Mouse (Mus musculus) MEL (cell line): ENCODE results near the gene Strn. TPM values are rescaled to one million over a fixed set of nuclear protein-coding genes. Genes with fewer than 3 reads are reported as not detected.

Source experiments
- DNase-seq: peaks from one replicate; pipeline ENCODE4 v3.0.0; 2011; ENCODE audit warnings: low read depth, low spot score
- H3K27ac ChIP-seq: 2 replicates; pipeline ENCODE4 v1.5.1; 2012; ENCODE audit warnings: low read depth, mild to moderate bottlenecking, control low read depth, low read length, moderate library complexity; ENCODE audit not compliant: control insufficient read depth
- H3K27me3 ChIP-seq, 2 experiments: fragments of 150-350 bp in 1 of 2; sonication (generic) in 1 of 2; 2 replicates each; pipeline ENCODE4 v1.6.1; 2012; ENCODE audit warnings: low read length in 2 of 2, mild to moderate bottlenecking in 2 of 2, improper control_type of control experiment in 1 of 2, moderate library complexity in 1 of 2; ENCODE audit not compliant: insufficient read depth in 2 of 2, control insufficient read depth in 1 of 2
- H3K36me3 ChIP-seq, 2 experiments: 2 replicates each; pipeline ENCODE4 v1.6.1; 2012 to 2014; ENCODE audit warnings: low read length in 2 of 2, improper control_type of control experiment in 1 of 2, inconsistent platforms in 1 of 2, mild to moderate bottlenecking in 1 of 2; ENCODE audit not compliant: insufficient read depth in 2 of 2, control insufficient read depth in 1 of 2
- H3K4me1 ChIP-seq, 2 experiments: fragments of 150-350 bp in 1 of 2; sonication (generic) in 1 of 2; 2 replicates each; pipeline ENCODE4 v1.6.1; 2012; ENCODE audit warnings: low read length in 2 of 2, improper control_type of control experiment in 1 of 2, mild to moderate bottlenecking in 1 of 2; ENCODE audit not compliant: insufficient read depth in 2 of 2, control insufficient read depth in 1 of 2
- H3K4me3 ChIP-seq, 2 experiments: fragments of 150-350 bp in 1 of 2; sonication (generic) in 1 of 2; 2 replicates each; pipeline ENCODE4 v1.5.1; 2012; ENCODE audit warnings: low read depth in 2 of 2, low read length in 2 of 2, mild to moderate bottlenecking in 2 of 2, moderate library complexity in 2 of 2, control low read depth in 1 of 2, improper control_type of control experiment in 1 of 2; ENCODE audit not compliant: control insufficient read depth in 1 of 2, insufficient read depth in 1 of 2
- H3K79me2 ChIP-seq: 2 replicates; pipeline ENCODE4 v1.6.1; 2012; ENCODE audit warnings: mild to moderate bottlenecking, low read length, moderate library complexity; ENCODE audit not compliant: control insufficient read depth, poor library complexity, insufficient read depth
- H3K9ac ChIP-seq: 2 replicates; pipeline ENCODE4 v1.6.1; 2012; ENCODE audit warnings: low read depth, mild to moderate bottlenecking, control low read depth, low read length, moderate library complexity; ENCODE audit not compliant: control insufficient read depth, poor library complexity, severe bottlenecking
- H3K9me3 ChIP-seq: fragments of 150-350 bp; sonication (generic); replicated peaks from 2 replicates; pipeline ENCODE4 v1.6.1; 2012; ENCODE audit warnings: mild to moderate bottlenecking, low read length, improper control_type of control experiment, moderate library complexity; ENCODE audit not compliant: insufficient read depth
- CHD1 ChIP-seq: IDR thresholded peaks from 2 replicates; pipeline ENCODE4 v1.6.1; 2012; ENCODE audit warnings: low read depth, mild to moderate bottlenecking, inconsistent platforms, low read length, improper control_type of control experiment
- ELF1 ChIP-seq: IDR thresholded peaks from 2 replicates; pipeline ENCODE4 v1.6.1; 2014; ENCODE audit warnings: low read depth, mild to moderate bottlenecking, inconsistent platforms, low read length, improper control_type of control experiment, moderate library complexity
- ETS1 ChIP-seq: IDR thresholded peaks from 2 replicates; pipeline ENCODE4 v1.6.1; 2012; ENCODE audit warnings: low read depth, mild to moderate bottlenecking, inconsistent platforms, low read length, improper control_type of control experiment, moderate library complexity
- GATA1 ChIP-seq: IDR thresholded peaks from 2 replicates; pipeline ENCODE4 v1.6.1; 2011; ENCODE audit warnings: low read depth, low read length, improper control_type of control experiment
- HCFC1 ChIP-seq: IDR thresholded peaks from 2 replicates; pipeline ENCODE4 v1.6.1; 2012; ENCODE audit warnings: low read depth, mild to moderate bottlenecking, inconsistent platforms, low read length, improper control_type of control experiment, moderate library complexity
- MAX ChIP-seq: IDR thresholded peaks from 2 replicates; pipeline ENCODE4 v1.6.1; 2011; ENCODE audit warnings: low read length, improper control_type of control experiment
- MXI1 ChIP-seq: IDR thresholded peaks from 2 replicates; pipeline ENCODE4 v1.6.1; 2011; ENCODE audit warnings: mild to moderate bottlenecking, low read depth, low read length, improper control_type of control experiment
- MYB ChIP-seq: IDR thresholded peaks from 2 replicates; pipeline ENCODE4 v1.6.1; 2011; ENCODE audit warnings: mild to moderate bottlenecking, low read depth, low read length, improper control_type of control experiment
- MYC ChIP-seq: IDR thresholded peaks from 2 replicates; pipeline ENCODE4 v1.6.1; 2011; ENCODE audit warnings: low read depth, mild to moderate bottlenecking, low read length, improper control_type of control experiment, moderate library complexity
- NRF1 ChIP-seq: IDR thresholded peaks from 2 replicates; pipeline ENCODE4 v1.6.1; 2014; ENCODE audit warnings: low read depth, mild to moderate bottlenecking, inconsistent platforms, low read length, improper control_type of control experiment, moderate library complexity; ENCODE audit not compliant: poor library complexity, insufficient read depth, severe bottlenecking
- POLR2AphosphoS2 ChIP-seq: IDR thresholded peaks from 2 replicates; pipeline ENCODE4 v1.6.1; 2011; ENCODE audit warnings: low read length, improper control_type of control experiment
- POLR2AphosphoS5 ChIP-seq: IDR thresholded peaks from 2 replicates; pipeline ENCODE4 v1.6.1; 2012; ENCODE audit warnings: low read depth, borderline replicate concordance, mild to moderate bottlenecking, inconsistent platforms, low read length, moderate library complexity, mixed read lengths
- RAD21 ChIP-seq: IDR thresholded peaks from 2 replicates; pipeline ENCODE4 v1.6.1; 2011; ENCODE audit warnings: mild to moderate bottlenecking, low read depth, low read length, improper control_type of control experiment
- SIN3A ChIP-seq: IDR thresholded peaks from 2 replicates; pipeline ENCODE4 v1.6.1; 2012; ENCODE audit warnings: low read length, improper control_type of control experiment, inconsistent platforms
- SMC3 ChIP-seq: IDR thresholded peaks from 2 replicates; pipeline ENCODE4 v1.6.1; 2011; ENCODE audit warnings: low read depth, low read length, improper control_type of control experiment
- UBTF ChIP-seq: IDR thresholded peaks from 2 replicates; pipeline ENCODE4 v1.6.1; 2012; ENCODE audit warnings: low read depth, mild to moderate bottlenecking, inconsistent platforms, low read length, improper control_type of control experiment, moderate library complexity, borderline replicate concordance; ENCODE audit not compliant: insufficient read depth
- USF2 ChIP-seq, 2 experiments: IDR thresholded peaks; 2 replicates each; pipeline ENCODE4 v1.6.1; 2011 to 2012; ENCODE audit warnings: improper control_type of control experiment in 2 of 2, low read length in 2 of 2, borderline replicate concordance in 1 of 2, inconsistent platforms in 1 of 2, low read depth in 1 of 2, mild to moderate bottlenecking in 1 of 2; ENCODE audit not compliant: insufficient read depth in 1 of 2
- ZKSCAN1 ChIP-seq: IDR thresholded peaks from 2 replicates; pipeline ENCODE4 v1.6.1; 2012; ENCODE audit warnings: low read depth, mild to moderate bottlenecking, inconsistent platforms, low read length, improper control_type of control experiment, moderate library complexity
- ZMIZ1 ChIP-seq: IDR thresholded peaks from 2 replicates; pipeline ENCODE4 v1.6.1; 2012; ENCODE audit warnings: low read depth, mild to moderate bottlenecking, inconsistent platforms, low read length, improper control_type of control experiment, moderate library complexity
- polyA plus RNA-seq, 2 experiments: library from polyadenylated mRNA; stranded (reverse) in 1 of 2; unstranded in 1 of 2; fragments of >175 nt in 1 of 2; fragments of >200 nt in 1 of 2; gene quantifications; 2 replicates each; pipeline versions ENCODE4 v1.2.1 to v1.2.4; 2012; ENCODE audit warnings: low replicate concordance in 2 of 2, low read depth in 1 of 2; ENCODE audit not compliant: insufficient read length in 2 of 2, insufficient read depth in 1 of 2, missing spikeins in 1 of 2
- total RNA-seq: library from RNA; depleted of rRNA; stranded (reverse); fragments of 300-350 nt; gene quantifications from 2 replicates; pipeline ENCODE4 v1.2.3, GENCODE M21; 2012

Strn gene
- total and polyA plus RNA-seq, 3 experiments, result 10.2 to 13.9 TPM; not detected in 1

DNA sequence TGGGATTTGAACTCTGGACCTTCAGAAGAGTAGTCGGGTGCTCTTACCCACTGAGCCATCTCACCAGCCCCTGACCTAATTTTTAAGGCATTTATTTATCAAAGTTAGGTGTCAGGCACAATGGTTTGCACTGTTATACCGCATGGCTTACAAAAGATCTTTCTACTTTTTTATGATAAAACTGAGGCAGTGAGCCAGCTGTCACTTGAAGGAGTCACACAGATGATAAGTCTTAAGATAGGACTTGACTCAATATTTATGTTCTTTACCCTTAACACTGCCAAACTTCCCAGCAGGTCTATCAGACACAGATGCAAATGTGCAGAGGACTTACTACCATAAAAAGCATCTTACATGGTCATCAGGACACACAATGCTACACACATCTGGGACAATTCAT is 35.3 kb upstream of the Strn start:
- DNase-seq, result peak; percentile 17
- Histone ChIP-seq H3K9ac (no peak overlapping the region), H3K27ac (no peak overlapping the region), H3K27me3 (no peaks in the 10 kb centered on the region), H3K9me3 (no peaks in the 10 kb centered on the region), H3K4me3 (no peak overlapping the region), H3K36me3 (peaks cover 0 to 2% of the 10 kb centered on the region in 2 experiments), H3K79me2 (no peaks in the 10 kb centered on the region), H3K4me1 (peaks cover 0 to 6% of the 10 kb centered on the region in 2 experiments; a peak in 2 of 4 replicates)
- no peak for TF ChIP-seq NRF1
- peak; percentile 41; the same call in 1 of the 2 replicates for TF ChIP-seq MXI1
- no peak for TF ChIP-seq USF2 (IDR thresholded peaks at IDR 0.05; ENCODE audit: borderline replicate concordance in 1 of 2, insufficient read depth in 1 of 2, low read depth in 1 of 2, low read length in 2 of 2)
- TF ChIP-seq ETS1, result peak; percentile 63; the same call in 1 of the 2 replicates
- TF ChIP-seq GATA1, result 0 out of 2 replicates have a peak, but pooled peaks have one; percentile 4
- TF ChIP-seq MAX, result peak; percentile 15; the same call in 1 of the 2 replicates
- no peak for TF ChIP-seq ZMIZ1
- no peak for TF ChIP-seq RAD21
- no peak for TF ChIP-seq MYC
- TF ChIP-seq ZKSCAN1, result no peak
- TF ChIP-seq ELF1, result no peak
- TF ChIP-seq POLR2AphosphoS5, result no peak
- no peak for TF ChIP-seq SMC3

DNA sequence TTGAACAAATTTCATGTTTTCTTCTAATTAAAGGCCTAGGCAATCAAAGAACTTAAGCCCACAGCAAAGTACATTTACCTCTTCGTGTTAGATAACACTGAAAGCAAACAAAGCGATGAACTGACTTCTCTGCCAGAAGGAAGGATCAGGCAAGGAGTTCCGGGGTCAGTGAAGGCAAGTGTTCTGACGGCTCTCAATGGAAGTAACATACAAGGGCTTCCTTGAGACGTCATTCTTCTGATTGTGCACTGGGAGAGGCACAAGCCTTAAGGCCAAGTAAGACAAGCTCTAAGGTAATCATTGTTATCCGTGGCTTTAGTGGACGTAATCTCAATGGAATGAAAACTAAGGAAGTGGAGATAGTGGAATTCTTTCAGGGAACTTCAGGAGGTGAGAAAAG is 33.9 kb upstream of the Strn start:
- Histone ChIP-seq H3K36me3 (peaks cover 2% of the 10 kb centered on the region in 2 experiments), H3K27ac (no peak overlapping the region), H3K9ac (no peak overlapping the region), H3K4me3 (no peak overlapping the region), H3K9me3 (no peaks in the 10 kb centered on the region), H3K4me1 (peaks cover 0 to 6% of the 10 kb centered on the region in 2 experiments; a peak in 2 of 4 replicates), H3K27me3 (no peaks in the 10 kb centered on the region), H3K79me2 (no peaks in the 10 kb centered on the region)
- DNase-seq, result no peak
- no peak for TF ChIP-seq UBTF

GRCm38 (mm10) chr17:78769341-78769740 is 32.3 kb upstream of the Strn start:
- no peak overlapping the region for H3K9ac ChIP-seq
- TF ChIP-seq POLR2AphosphoS5, result no peak
- TF ChIP-seq NRF1, result no peak
- TF ChIP-seq CHD1, result no peak
- TF ChIP-seq MYB, result no peak
- no peak for TF ChIP-seq SIN3A
- TF ChIP-seq UBTF, result no peak
- TF ChIP-seq POLR2AphosphoS2, result no peak
- no peak for TF ChIP-seq USF2 (IDR thresholded peaks at IDR 0.05; ENCODE audit: borderline replicate concordance in 1 of 2, insufficient read depth in 1 of 2, low read depth in 1 of 2, low read length in 2 of 2)
- no peak for TF ChIP-seq HCFC1
- TF ChIP-seq ETS1, result no peak
- no peak for TF ChIP-seq MYC
- peaks cover 2% of the 10 kb centered on the region in 2 experiments for H3K36me3 ChIP-seq
- no peak overlapping the region for H3K27ac ChIP-seq
- H3K27me3 ChIP-seq, result no peaks in the 10 kb centered on the region
- H3K4me3 ChIP-seq, result no peak overlapping the region
- DNase-seq, result no peak
- H3K4me1 ChIP-seq, result peaks cover 0 to 6% of the 10 kb centered on the region in 2 experiments; a peak in 2 of 4 replicates
- no peaks in the 10 kb centered on the region for H3K79me2 ChIP-seq
- H3K9me3 ChIP-seq, result no peaks in the 10 kb centered on the region
